In the genomic region with DNA sequence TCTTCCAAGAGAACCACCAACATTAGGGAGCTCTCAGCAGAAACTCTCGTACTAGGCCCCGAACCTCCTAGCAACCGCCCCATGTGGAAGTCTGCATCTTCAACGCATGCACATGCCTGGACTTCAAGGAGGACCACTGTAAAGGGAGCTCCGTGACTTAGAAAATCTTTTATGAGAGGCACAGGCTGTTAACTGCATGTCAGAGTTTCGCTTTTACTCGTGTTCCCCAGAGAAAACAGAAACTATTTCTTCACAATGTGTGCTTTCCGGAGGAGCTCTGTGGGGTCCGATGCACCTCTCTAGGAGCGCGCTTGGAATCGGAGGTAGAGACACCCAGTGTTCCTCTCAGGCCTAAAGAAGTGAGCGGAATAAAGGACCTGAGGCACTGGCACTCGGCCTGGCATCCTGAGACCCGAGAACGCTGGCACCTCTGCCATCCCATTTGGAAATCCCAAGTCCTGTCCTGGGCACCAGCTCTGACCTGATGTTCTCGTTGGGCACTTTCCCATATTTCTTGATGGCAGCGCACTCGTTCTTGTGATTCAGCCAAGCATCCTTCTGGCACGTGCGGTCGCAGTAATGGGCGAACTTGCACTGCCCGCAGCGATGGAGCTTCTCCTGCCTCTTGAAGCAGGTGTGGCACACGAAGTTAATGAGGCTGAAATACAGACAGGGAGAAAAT, we compare ENCODE assay signal across 32 mouse cellular contexts. TPM values are rescaled to one million over a fixed set of nuclear protein-coding genes. Genes with fewer than 3 reads are reported as not detected.
DNase-seq lines count a peak whose midpoint lies in the region; TF ChIP-seq lines count a peak whose summit lies in the region.
"Had no signal": no experiment of that assay in that cellular context is flagged by ENCODE, and none has a peak within 500 bp of the region (broad histone marks: within the 10 kb centered on the region; RNA-seq: fewer than 3 reads in every experiment).

No protein-coding gene starts in this region.

- no peaks in the 10 kb centered on the region for H3K9me3 ChIP-seq in CH12.LX (replicated peaks; ENCODE audit: low read length)
- H3K9me3 ChIP-seq: forebrain, embryonic 12.5 days; heart, embryonic 13.5 days; hindbrain, embryonic 12.5 days; limb, embryonic 10.5 days; limb, embryonic 15.5 days; liver, embryonic 15.5 days had no signal

- DNase-seq in adrenal gland, postnatal 14 days, result peak; percentile 17
- no peak for DNase-seq in adrenal gland, postnatal 25 days
- DNase-seq in heart, adult 11 months, result peak; percentile 89
- DNase-seq in heart, postnatal 10 days, result no peak
- DNase-seq in CH12.LX (ENCODE audit: extremely low read depth), result peak; percentile 57
- peak; percentile 13 for DNase-seq in brain, embryonic 14.5 days (ENCODE audit: low read depth)
- DNase-seq in heart, postnatal 14 days, result no peak
- DNase-seq: cerebellum, adult 9-10 months; kidney, adult 8-10 months; kidney, postnatal 4 days; lung, embryonic 14.5 days; lung, postnatal 14 days; midbrain, embryonic 14.5 days; right cerebral cortex, postnatal 25 days; thymus, adult 18-20 months; thymus, postnatal 25 days had no signal

- H3K9ac ChIP-seq in CH12.LX (ENCODE audit: insufficient read depth, low read depth), result peak overlapping the region; percentile 42; the same call in 1 of the 2 replicates
- H3K9ac ChIP-seq: forebrain, embryonic 12.5 days; heart, embryonic 13.5 days; hindbrain, embryonic 12.5 days; limb, embryonic 15.5 days; liver, embryonic 15.5 days; lung, embryonic 14.5 days had no signal

- dilution Hi-C loops in CH12.LX (cut with MboI; ENCODE audit: extremely low pct_ligation_motif_present, extremely low pct_unique_long_range_greater_than_20kb, low sequenced_read_pairs), result no loop called here

- peak overlapping the region; percentile 71 for H3K4me2 ChIP-seq in CH12.LX (ENCODE audit: insufficient read depth, low read depth, poor library complexity, severe bottlenecking)
- H3K4me2 ChIP-seq: forebrain, embryonic 12.5 days; heart, embryonic 13.5 days; hindbrain, embryonic 12.5 days; limb, embryonic 15.5 days; liver, embryonic 15.5 days; lung, embryonic 14.5 days had no signal

- in situ Hi-C loops in CH12.LX (cut with MboI; ENCODE audit: low pct_ligation_motif_present, low pct_unique_long_range_greater_than_20kb, low sequenced_read_pairs), result no loop called here

- intact Hi-C loops in heart, postnatal 10 days (cut with DNase I), result no loop called here
- intact Hi-C loops in heart, postnatal 14 days (cut with DNase I), result no loop called here

- H3K27me3 ChIP-seq in CH12.LX (replicated peaks), result peaks cover 2% of the 10 kb centered on the region
- H3K27me3 ChIP-seq: forebrain, embryonic 12.5 days; heart, embryonic 13.5 days; hindbrain, embryonic 12.5 days; limb, embryonic 15.5 days; liver, embryonic 15.5 days had no signal

- H3K36me3 ChIP-seq in CH12.LX (replicated peaks in 1 of 2; ENCODE audit: control insufficient read depth in 1 of 2, insufficient read depth in 1 of 2, low read length in 1 of 2), result no peaks in the 10 kb centered on the region
- H3K36me3 ChIP-seq: forebrain, embryonic 12.5 days; hindbrain, embryonic 12.5 days; limb, embryonic 10.5 days; limb, embryonic 15.5 days; liver, embryonic 15.5 days had no signal

- no peak for TF ChIP-seq POLR2A in CH12.LX (IDR thresholded peaks at IDR 0.05; ENCODE audit: low read depth, low read length)
- TF ChIP-seq POLR2A in brain, embryonic 14.5 days (IDR thresholded peaks at IDR 0.05; ENCODE audit: borderline replicate concordance, extremely low read depth, insufficient read depth, insufficient read length, poor library complexity, severe bottlenecking), result no peak

- TF ChIP-seq RAD21 in CH12.LX (IDR thresholded peaks at IDR 0.05; ENCODE audit: low read depth, low read length), result no peak; the same call in 1 of the 2 replicates

- no peak overlapping the region for H3K27ac ChIP-seq in CH12.LX (ENCODE audit: insufficient read depth, low read depth)
- H3K27ac ChIP-seq: forebrain, embryonic 12.5 days; heart, embryonic 13.5 days; hindbrain, embryonic 12.5 days; kidney, postnatal 0 days; limb, embryonic 10.5 days; limb, embryonic 15.5 days; liver, embryonic 15.5 days had no signal

- H3K79me2 ChIP-seq in CH12.LX (replicated peaks; ENCODE audit: control insufficient read depth, extremely low read depth, insufficient read depth, poor library complexity, severe bottlenecking), result no peaks in the 10 kb centered on the region

- H3K4me3 ChIP-seq in CH12.LX (replicated peaks in 1 of 3; ENCODE audit: low read depth in 2 of 3, low read length in 2 of 3, poor library complexity in 1 of 3), result peak overlapping the region in 2 of 3 experiments; percentile 18 to 27
- H3K4me3 ChIP-seq: erythroblast, embryonic 14.5 days; forebrain, embryonic 12.5 days; heart, embryonic 13.5 days; hindbrain, embryonic 12.5 days; limb, embryonic 10.5 days; limb, embryonic 15.5 days; liver, embryonic 15.5 days had no signal

- TF ChIP-seq EP300 in CH12.LX (IDR thresholded peaks at IDR 0.05; ENCODE audit: low read length), result peak; percentile 75

- TF ChIP-seq CTCF in CH12.LX (conservative IDR thresholded peaks at IDR 0.05 in 1 of 2, IDR thresholded peaks at IDR 0.05 in 1 of 2; ENCODE audit: low read depth in 2 of 2, low read length in 2 of 2), result no peak
- TF ChIP-seq CTCF in brain, embryonic 14.5 days (IDR thresholded peaks at IDR 0.05; ENCODE audit: borderline replicate concordance, extremely low read depth, insufficient read depth, insufficient read length), result no peak

- peaks cover 16 to 28% of the 10 kb centered on the region in 2 experiments for H3K4me1 ChIP-seq in CH12.LX (ENCODE audit: control insufficient read depth in 1 of 2, insufficient read depth in 2 of 2)
- H3K4me1 ChIP-seq: forebrain, embryonic 12.5 days; hindbrain, embryonic 12.5 days; limb, embryonic 15.5 days; liver, embryonic 15.5 days had no signal

TF ChIP-seq in CH12.LX, 34 proteins besides CTCF, POLR2A, EP300 and RAD21 (continues in another document):
- TF ChIP-seq USF1 (IDR thresholded peaks at IDR 0.05; ENCODE audit: low read depth, low read length), result no peak
- TF ChIP-seq KAT2A (IDR thresholded peaks at IDR 0.05; ENCODE audit: insufficient replicate concordance, low read length), result 0 out of 2 replicates have a peak, but pooled peaks have one; percentile 22
- TF ChIP-seq BHLHE40 (IDR thresholded peaks at IDR 0.05; ENCODE audit: low read depth, low read length), result peak; percentile 66
- TF ChIP-seq NELFE (IDR thresholded peaks at IDR 0.05; ENCODE audit: low read depth, low read length), result no peak
- peak; percentile 62; the same call in 1 of the 2 replicates for TF ChIP-seq JUND (conservative IDR thresholded peaks at IDR 0.05; ENCODE audit: low read depth, low read length)
- TF ChIP-seq CHD2 (IDR thresholded peaks at IDR 0.05; ENCODE audit: low read length), result no peak
- no peak for TF ChIP-seq SMC3 (IDR thresholded peaks at IDR 0.05; ENCODE audit: low read depth, low read length)
- TF ChIP-seq ZC3H11A (IDR thresholded peaks at IDR 0.05; ENCODE audit: low read depth, low read length), result no peak
- no peak for TF ChIP-seq NRF1 (IDR thresholded peaks at IDR 0.05; ENCODE audit: low read depth, low read length)
- no peak for TF ChIP-seq CHD1 (IDR thresholded peaks at IDR 0.05; ENCODE audit: low read depth, low read length)
- no peak for TF ChIP-seq MXI1 (IDR thresholded peaks at IDR 0.05; ENCODE audit: low read depth, low read length)
- TF ChIP-seq ZMIZ1 (IDR thresholded peaks at IDR 0.05; ENCODE audit: low read depth, low read length), result no peak
- no peak for TF ChIP-seq RCOR1 (conservative IDR thresholded peaks at IDR 0.05; ENCODE audit: low read depth, low read length)
- no peak for TF ChIP-seq POLR2AphosphoS2 (IDR thresholded peaks at IDR 0.05; ENCODE audit: low read depth, low read length)
- TF ChIP-seq USF2 (conservative IDR thresholded peaks at IDR 0.05; ENCODE audit: low read depth, low read length), result no peak
- TF ChIP-seq GABPA (IDR thresholded peaks at IDR 0.05; ENCODE audit: insufficient replicate concordance, low read depth, low read length), result no peak
- no peak for TF ChIP-seq TCF12 (IDR thresholded peaks at IDR 0.05; ENCODE audit: low read depth, low read length)
- TF ChIP-seq ZNF384 (IDR thresholded peaks at IDR 0.05; ENCODE audit: low read depth, low read length), result no peak
- TF ChIP-seq MAX (IDR thresholded peaks at IDR 0.05; ENCODE audit: low read length), result peak; percentile 71
- TF ChIP-seq ELF1 (IDR thresholded peaks at IDR 0.05; ENCODE audit: low read depth, low read length), result no peak
- TF ChIP-seq IRF4 (IDR thresholded peaks at IDR 0.05; ENCODE audit: low read depth, low read length), result peak; percentile 91
- 0 out of 2 replicates have a peak, but pooled peaks have one; percentile 52 for TF ChIP-seq MEF2A (IDR thresholded peaks at IDR 0.05; ENCODE audit: borderline replicate concordance, low read depth, low read length)
- no peak for TF ChIP-seq SIN3A (IDR thresholded peaks at IDR 0.05; ENCODE audit: low read length)
- no peak for TF ChIP-seq MAZ (IDR thresholded peaks at IDR 0.05; ENCODE audit: low read depth, low read length)
- peak; percentile 53; the same call in 1 of the 2 replicates for TF ChIP-seq MYC (IDR thresholded peaks at IDR 0.05; ENCODE audit: low read depth, low read length)
- no peak for TF ChIP-seq PAX5 (IDR thresholded peaks at IDR 0.05; ENCODE audit: low read length)
- TF ChIP-seq HCFC1 (IDR thresholded peaks at IDR 0.05; ENCODE audit: low read depth, low read length), result no peak
- TF ChIP-seq JUN (IDR thresholded peaks at IDR 0.05; ENCODE audit: insufficient read depth, low read depth, low read length), result 0 out of 2 replicates have a peak, but pooled peaks have one; percentile 13
- TF ChIP-seq TBP (conservative IDR thresholded peaks at IDR 0.05; ENCODE audit: low read depth, low read length), result no peak

RNA-seq across cellular contexts. Expression of a gene that starts 32.3 kb away (rescaled TPM):
- 66.7 and 72.4 TPM in 2 replicates for total RNA-seq in adrenal gland, postnatal 14 days (2021)
- 74.3 and 76.3 TPM in 2 replicates for total RNA-seq in adrenal gland, postnatal 25 days (2021)
- total RNA-seq in heart, postnatal 10 days (2021), result 10 to 100 TPM; 51.0 to 55.9 TPM
- total RNA-seq in CH12.LX (2012; rRNA removed) (16.7 and 18.7 TPM in 2 replicates), CH12.LX (2014; rRNA removed) (40.2 and 42.0 TPM in 2 replicates)
- 23.6 and 28.2 TPM in 2 replicates for polyA plus RNA-seq in CH12.LX (2012; ENCODE audit: insufficient read length, low read depth)
- 9.3 and 11.1 TPM in 2 replicates for polyA plus RNA-seq in brain, embryonic 14.5 days (2012; rRNA removed)
- 10 to 100 TPM; 46.1 to 49.5 TPM for total RNA-seq in heart, postnatal 14 days (2021)

RNA-seq across cellular contexts. Expression of a gene that starts 39.6 kb away (rescaled TPM):
- 12.8 and 306 TPM in 2 replicates for total RNA-seq in adrenal gland, postnatal 14 days (2021)
- total RNA-seq in adrenal gland, postnatal 25 days (2021), result 55.1 TPM in 1 of 2 replicates, not detected in the other
- total RNA-seq in heart, postnatal 10 days (2021), result not detected
- not detected in 2 replicates for total RNA-seq in CH12.LX (2012; rRNA removed)
- not detected in 2 replicates for total RNA-seq in CH12.LX (2014; rRNA removed)
- polyA plus RNA-seq in CH12.LX (2012; ENCODE audit: insufficient read length, low read depth), result not detected in 2 replicates
- not detected in 2 replicates for polyA plus RNA-seq in brain, embryonic 14.5 days (2012; rRNA removed)
- not detected for total RNA-seq in heart, postnatal 14 days (2021)
- total RNA-seq: heart, adult 8-10 months; heart, postnatal 25 days; layer of hippocampus, adult 8-10 months; layer of hippocampus, postnatal 25 days; neutrophil, adult 5-6 weeks had no signal
- polyA plus RNA-seq: cortical plate, adult 2 months; embryonic facial prominence, embryonic 14.5 days; forebrain, embryonic 12.5 days; hindbrain, embryonic 12.5 days; limb, embryonic 10.5 days; lung, embryonic 14.5 days; midbrain, embryonic 14.5 days; neural tube, embryonic 11.5 days had no signal

Comparison
In these comparisons a context has a peak if more than half of its experiments do, and no peak if none do; other contexts are left out.
1. DNase-seq: peak in adrenal gland, postnatal 14 days (single experiment), heart, adult 11 months (single experiment), CH12.LX (single experiment) and brain, embryonic 14.5 days (single experiment); none in adrenal gland, postnatal 25 days (single experiment), heart, postnatal 10 days (0 of 2) and heart, postnatal 14 days (0 of 2).